8 mouse cellular contexts compared by ENCODE assay signal in genomic region chr15:67410012-67410411, GRCm38 (mm10).
DNase-seq lines count a peak whose midpoint lies in the region.

No protein-coding gene starts in this region.

- DNase-seq in 416B (ENCODE audit: low read depth): peak; percentile 99
- peak; percentile 57 to 69 for DNase-seq in CD8-positive naive resting alpha-beta T cell, adult 2 months (ENCODE audit: low read depth in 2 of 2, low spot score in 2 of 2)
- DNase-seq in induced T-regulatory cell, adult 2 months (ENCODE audit: low read depth): peak; percentile 82
- DNase-seq in naive thymus-derived CD4-positive, alpha-beta T cell, adult 2 months (ENCODE audit: low read depth): peak; percentile 89
- no peak for DNase-seq in cerebellum, adult 9-10 months
- no peak for DNase-seq in adrenal gland, postnatal 36 days
- no peak for DNase-seq in cerebellum, adult 11 months
- no peak for DNase-seq in MN1 (ENCODE audit: low spot score)

Comparison
In these comparisons a context has a peak if more than half of its experiments do, and no peak if none do; other contexts are left out.
1. DNase-seq: peak in 416B (single experiment), CD8-positive naive resting alpha-beta T cell, adult 2 months (2 of 2), induced T-regulatory cell, adult 2 months (single experiment) and naive thymus-derived CD4-positive, alpha-beta T cell, adult 2 months (single experiment); none in cerebellum, adult 9-10 months (single experiment), adrenal gland, postnatal 36 days (0 of 2), cerebellum, adult 11 months (single experiment) and MN1 (single experiment).